Mouse (Mus musculus) embryonic fibroblast, embryonic 13.5 days (primary cell): ENCODE results near the gene Krt1. TPM values are rescaled to one million over a fixed set of nuclear protein-coding genes. Genes with fewer than 3 reads are reported as not detected.

Experiments used
- H3K27ac ChIP-seq: 2 replicates; pipeline ENCODE4 v1.5.1; 2012; ENCODE audit warnings: low read length, control low read depth, inconsistent platforms; ENCODE audit not compliant: insufficient read depth
- H3K4me1 ChIP-seq: 2 replicates; pipeline ENCODE4 v1.6.1; 2011; ENCODE audit warnings: low read length; ENCODE audit not compliant: control insufficient read depth, insufficient read depth
- H3K4me3 ChIP-seq: 2 replicates; pipeline ENCODE4 v1.5.1; 2011; ENCODE audit warnings: mild to moderate bottlenecking, control low read depth, low read length; ENCODE audit not compliant: insufficient read depth
- CTCF ChIP-seq: IDR thresholded peaks from 2 replicates; pipeline ENCODE4 v1.5.1; 2011; ENCODE audit warnings: mild to moderate bottlenecking, control low read depth, low read length, moderate library complexity, borderline replicate concordance; ENCODE audit not compliant: insufficient read depth
- POLR2A ChIP-seq: IDR thresholded peaks from 2 replicates; pipeline ENCODE4 v1.6.1; 2011; ENCODE audit warnings: low read depth, mild to moderate bottlenecking, control low read depth, low read length, moderate library complexity
- polyA plus RNA-seq: library from polyadenylated mRNA; stranded (reverse); fragments of >200 nt; gene quantifications from 2 replicates; pipeline ENCODE4 v1.2.4, GENCODE M21; 2011; ENCODE audit warnings: low read depth; ENCODE audit not compliant: missing spikeins, insufficient read length

Krt1 gene
- polyA plus RNA-seq: not detected in 2 replicates

DNA sequence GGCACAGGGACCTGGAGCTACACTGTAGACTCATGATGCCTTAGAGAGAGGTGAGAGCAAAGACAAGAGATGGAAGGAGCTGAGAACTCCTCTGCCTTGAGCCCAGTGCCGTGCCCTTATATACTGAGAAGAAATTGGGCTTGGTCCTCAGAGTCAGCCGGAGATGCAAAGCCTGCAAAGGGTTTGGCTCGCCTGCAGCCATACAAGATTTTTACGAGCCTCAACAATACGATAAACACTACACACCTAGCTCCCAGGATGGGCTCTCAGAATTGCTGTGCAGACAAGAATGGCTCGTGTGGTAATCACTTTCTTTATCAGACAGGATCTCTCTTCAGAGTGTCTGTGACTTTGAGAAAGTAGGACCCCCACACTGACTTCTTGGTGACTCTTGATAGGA lies at the start of gene Krt1:
Gene Krt1, minus strand, starts transcription at position 101 of the 400 bp plus-strand sequence.
- Histone ChIP-seq H3K27ac (no peak within 1 kb of the TSS), H3K4me1 (no peaks in the 10 kb centered on the region), H3K4me3 (no peak within 1 kb of the TSS)
- no peak for TF ChIP-seq CTCF

DNA sequence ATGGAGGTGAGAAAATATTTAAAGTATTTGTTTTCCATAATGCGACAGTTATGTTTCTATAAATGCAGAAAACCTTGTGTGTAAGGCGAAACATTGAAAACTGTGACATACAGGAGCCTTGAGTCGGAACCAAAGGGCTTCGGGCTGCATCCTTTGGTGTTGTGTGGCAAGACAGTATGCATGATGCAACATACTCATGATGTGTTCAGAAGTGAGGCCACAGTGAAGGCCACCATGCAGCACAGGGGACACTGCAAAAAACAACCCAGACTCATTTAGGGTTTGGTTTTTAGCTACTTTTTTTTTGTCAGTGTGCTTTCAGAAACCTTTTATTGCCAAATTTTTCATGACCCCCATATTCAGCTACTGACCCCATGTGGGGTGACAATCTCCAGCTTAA lies 44.6 kb upstream of the Krt1 start:
- no peak overlapping the region for H3K4me3 ChIP-seq
- H3K27ac ChIP-seq: no peak overlapping the region
- H3K4me1 ChIP-seq: no peaks in the 10 kb centered on the region
- TF ChIP-seq CTCF (no peak), POLR2A (no peak)

DNA sequence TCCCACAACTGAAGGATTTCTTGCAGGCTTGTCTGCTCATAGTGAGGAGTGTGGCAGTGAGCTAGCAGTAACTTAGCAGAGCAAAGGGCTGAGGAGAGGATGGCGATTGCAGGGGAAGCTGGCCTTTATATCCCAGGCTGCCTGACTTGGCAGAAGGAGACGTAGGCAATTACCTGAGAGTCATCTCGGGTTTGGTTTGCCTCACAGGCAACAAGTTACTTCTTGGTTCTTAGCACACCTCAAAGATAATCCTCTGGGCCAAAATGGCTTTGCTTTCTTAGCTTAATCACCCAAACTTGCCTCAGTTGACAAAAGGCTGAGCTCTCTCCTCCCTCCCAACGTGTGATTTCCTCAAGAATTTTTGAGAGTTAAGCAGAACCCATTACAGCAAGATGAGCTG lies 42.2 kb upstream of the Krt1 start, which contains the start of gene Krt76:
Gene Krt76, minus strand, starts transcription at position 101 of the 400 bp plus-strand sequence.
- H3K4me3 ChIP-seq: no peak within 1 kb of the TSS
- no peak within 1 kb of the TSS for H3K27ac ChIP-seq
- H3K4me1 ChIP-seq: no peaks in the 10 kb centered on the region
- TF ChIP-seq CTCF (no peak), POLR2A (no peak)

DNA sequence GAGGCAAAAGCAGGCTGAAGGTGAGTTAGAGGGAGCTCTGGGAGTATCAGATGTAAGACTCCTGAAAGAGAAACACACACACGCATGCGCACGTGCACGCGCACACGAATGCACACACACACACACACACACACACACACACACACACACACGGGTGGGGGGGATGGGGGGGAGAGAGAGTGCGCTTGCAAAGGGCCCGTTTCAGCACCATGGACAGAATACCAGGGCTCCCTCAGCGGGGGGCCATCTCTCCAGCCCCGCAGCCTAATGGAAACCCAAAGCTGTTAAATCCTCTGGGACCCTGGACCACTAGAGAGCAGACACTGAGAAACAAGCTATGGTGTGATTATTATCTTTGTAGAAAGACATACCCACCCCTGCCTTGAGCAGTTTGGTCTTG lies 29.2 kb upstream of the Krt1 start:
- no peak overlapping the region for H3K4me3 ChIP-seq
- TF ChIP-seq CTCF (no peak), POLR2A (no peak)
- no peak overlapping the region for H3K27ac ChIP-seq
- H3K4me1 ChIP-seq: no peaks in the 10 kb centered on the region

DNA sequence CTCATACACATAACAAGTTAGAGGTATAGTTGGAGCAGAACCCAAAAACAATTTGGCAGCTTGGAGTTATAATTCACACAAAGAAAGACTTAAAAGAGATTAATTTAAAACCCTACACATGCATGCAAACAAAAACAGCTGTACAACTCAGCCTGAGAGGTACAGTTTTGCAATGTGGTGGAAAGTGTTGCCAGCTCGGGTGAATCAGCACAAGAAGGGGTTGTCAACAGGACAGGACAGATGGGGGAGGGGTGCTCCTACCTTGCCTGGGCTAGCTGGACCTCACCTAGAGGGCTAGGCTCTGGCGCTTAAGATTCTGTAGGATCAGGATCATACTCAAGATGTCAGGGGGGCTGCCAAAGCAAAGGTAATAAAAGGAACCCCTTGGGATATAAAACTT lies 27.4 kb upstream of the Krt1 start:
- no peaks in the 10 kb centered on the region for H3K4me1 ChIP-seq
- no peak overlapping the region for H3K27ac ChIP-seq
- no peak for TF ChIP-seq POLR2A
- no peak for TF ChIP-seq CTCF
- H3K4me3 ChIP-seq: no peak overlapping the region

DNA sequence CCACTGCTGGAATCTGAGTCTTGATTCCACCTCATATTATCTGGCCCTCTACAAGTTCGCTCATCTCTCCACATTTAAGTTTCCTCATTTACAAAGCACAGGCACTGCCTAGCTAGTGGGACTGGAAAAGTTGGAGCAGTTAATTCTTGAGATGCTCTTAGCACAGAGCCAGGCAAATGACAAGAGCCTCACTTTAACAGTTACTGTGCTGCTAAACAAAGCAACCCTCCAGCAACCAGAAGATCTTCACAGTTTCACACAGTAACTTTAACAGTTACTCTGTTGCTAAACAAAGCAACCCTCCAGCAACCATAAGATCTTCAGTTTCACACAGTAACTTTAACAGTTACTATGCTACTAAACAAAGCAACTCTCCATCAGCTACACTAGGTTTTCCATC lies 23.8 kb upstream of the Krt1 start:
- Histone ChIP-seq H3K4me3 (no peak overlapping the region), H3K4me1 (no peaks in the 10 kb centered on the region), H3K27ac (no peak overlapping the region)
- TF ChIP-seq CTCF (no peak), POLR2A (no peak)

DNA sequence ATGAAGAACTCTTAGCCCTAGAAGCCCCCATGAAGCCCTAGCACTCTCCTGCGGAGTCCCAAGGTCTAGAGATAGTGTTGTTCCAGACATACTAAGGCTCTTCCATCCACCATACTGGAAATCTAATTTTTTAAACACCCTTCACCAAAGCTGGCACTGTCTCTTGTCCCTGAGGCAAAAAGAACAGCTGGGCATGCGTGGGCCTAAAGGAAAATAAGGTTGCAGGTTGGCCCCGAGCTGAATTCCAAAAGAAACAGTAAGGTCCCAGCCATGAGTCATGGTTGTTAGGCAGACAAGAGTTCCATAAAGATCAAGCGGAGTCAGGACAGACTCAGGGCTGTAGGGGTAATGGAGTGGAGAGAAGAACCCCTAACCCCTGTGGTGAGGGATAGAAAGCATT lies 22.6 kb upstream of the Krt1 start:
- Histone ChIP-seq H3K27ac (no peak overlapping the region), H3K4me3 (no peak overlapping the region), H3K4me1 (no peaks in the 10 kb centered on the region)
- TF ChIP-seq POLR2A (no peak), CTCF (no peak)

DNA sequence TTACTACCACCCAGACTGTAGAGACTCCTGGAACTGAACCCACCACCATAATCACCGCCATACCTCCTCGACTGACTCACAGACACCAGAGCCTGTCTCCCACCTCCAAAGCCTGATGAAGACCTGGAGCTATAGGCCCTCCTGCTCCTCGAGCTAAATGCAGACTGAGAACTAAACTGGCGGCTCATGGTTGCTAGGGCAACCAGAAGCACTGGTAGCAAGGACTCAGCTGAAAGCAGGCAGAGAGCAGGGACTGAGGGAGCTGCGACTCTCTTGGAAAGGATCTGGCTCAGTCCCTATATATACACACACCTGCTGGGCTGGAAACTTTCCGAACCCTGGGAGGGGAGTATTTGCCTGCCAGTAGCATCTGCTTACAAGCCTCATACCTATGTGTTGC lies 18.8 kb upstream of the Krt1 start, which contains the start of gene Krt77:
Gene Krt77, minus strand, starts transcription at position 275 of the 400 bp plus-strand sequence.
- no peaks in the 10 kb centered on the region for H3K4me1 ChIP-seq
- TF ChIP-seq CTCF (no peak), POLR2A (no peak)
- no peak within 1 kb of the TSS for H3K4me3 ChIP-seq
- H3K27ac ChIP-seq: no peak within 1 kb of the TSS

DNA sequence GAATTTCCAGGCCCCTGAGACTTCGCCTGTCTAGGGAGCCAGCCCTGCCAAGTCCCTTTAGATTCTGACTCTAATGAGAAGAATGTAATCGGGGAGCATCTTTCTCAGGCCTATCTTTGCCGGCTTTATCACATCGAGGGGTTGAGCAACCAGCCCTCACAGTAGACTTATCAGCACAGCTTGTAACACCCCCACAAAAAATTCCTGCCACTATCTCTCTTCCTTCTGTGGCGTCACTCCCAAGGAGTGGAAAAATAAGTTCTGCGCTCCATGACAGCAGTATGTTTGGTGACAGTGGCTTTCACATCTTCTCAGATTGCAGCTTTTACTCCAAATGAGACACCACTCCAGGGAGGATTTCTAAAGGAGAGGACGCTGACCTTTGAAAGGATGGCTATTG lies 16.2 kb upstream of the Krt1 start:
- no peak for TF ChIP-seq CTCF
- TF ChIP-seq POLR2A: no peak
- H3K4me1 ChIP-seq: no peaks in the 10 kb centered on the region
- H3K4me3 ChIP-seq: no peak overlapping the region
- H3K27ac ChIP-seq: no peak overlapping the region

DNA sequence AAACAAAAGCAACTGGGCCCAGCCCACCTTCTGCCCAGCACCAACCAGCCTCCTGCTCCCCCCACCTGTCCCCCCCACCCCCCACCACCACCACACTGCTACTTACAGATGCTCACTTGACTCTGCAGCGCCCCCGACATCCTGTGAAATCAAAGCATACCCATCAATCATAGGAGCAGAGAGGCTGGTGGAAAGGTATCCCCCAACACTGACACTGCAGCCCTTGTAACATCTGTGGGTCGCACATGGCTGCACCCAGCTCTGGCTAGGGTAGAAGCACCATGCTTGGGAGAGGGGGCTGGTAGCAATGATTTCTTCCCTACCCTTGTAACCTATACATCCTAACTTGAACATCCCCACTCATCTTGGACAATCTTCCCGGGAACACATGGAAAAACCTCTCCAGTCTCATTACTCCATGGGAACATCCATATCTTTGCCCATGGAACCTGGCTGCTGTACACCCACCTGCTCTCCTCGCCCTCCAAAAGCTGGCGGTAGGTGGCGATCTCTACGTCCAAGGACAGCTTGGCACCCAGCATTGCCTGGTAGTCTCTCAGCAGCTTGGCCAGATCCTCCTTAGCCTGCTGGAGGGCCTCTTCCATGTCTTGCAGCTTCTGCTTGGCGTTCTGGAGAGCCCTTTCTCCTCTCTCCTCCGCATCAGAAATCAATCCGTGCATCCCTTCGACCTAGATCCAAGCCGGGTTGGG lies 10.0 kb upstream of the Krt1 start:
- H3K4me1 ChIP-seq: 0 out of 2 replicates have a peak, but pooled peaks cover 2% of the 10 kb centered on the region
- H3K27ac ChIP-seq: no peak overlapping the region
- 0 out of 2 replicates have a peak, but pooled peaks have one; percentile 22 for TF ChIP-seq CTCF
- TF ChIP-seq POLR2A: no peak
- no peak overlapping the region for H3K4me3 ChIP-seq
